9 mouse cellular contexts compared by ENCODE assay signal in the genomic region with DNA sequence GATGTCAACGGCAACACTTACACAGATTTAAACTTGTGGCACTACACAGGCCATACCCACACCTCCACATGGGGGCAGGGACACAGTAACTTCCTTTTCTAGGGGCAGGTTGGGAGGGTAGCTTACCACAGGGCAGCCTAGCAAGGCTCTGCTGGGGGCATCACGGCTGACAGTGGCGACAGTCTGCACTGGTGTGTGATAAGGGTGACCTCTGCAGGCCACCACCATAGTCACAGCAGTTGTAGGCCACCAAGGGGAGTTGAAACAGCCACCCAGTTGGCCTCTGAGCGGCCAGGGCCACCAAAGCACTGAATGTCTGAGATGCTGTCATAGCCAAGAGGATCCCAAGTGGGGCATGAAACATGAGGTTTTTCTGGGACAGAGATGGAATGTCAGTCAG. TPM values are rescaled to one million over a fixed set of nuclear protein-coding genes. Genes with fewer than 3 reads are reported as not detected.
A peak's percentile ranks its signal among the peaks of the same experiment; 100 is the strongest.
DNase-seq lines count a peak whose midpoint lies in the region; ATAC-seq and TF ChIP-seq lines count a peak whose summit lies in the region.
"Had no signal": no experiment of that assay in that cellular context is flagged by ENCODE, and none has a peak within 500 bp of the region (broad histone marks: within the 10 kb centered on the region; RNA-seq: fewer than 3 reads in every experiment).

No protein-coding gene starts in this region.

- no peaks in the 10 kb centered on the region for H3K9me3 ChIP-seq in ES-E14 (ENCODE audit: control insufficient read depth, insufficient read depth, low read depth, low read length)
- H3K9me3 ChIP-seq: embryonic facial prominence, embryonic 13.5 days had no signal

- 27% methylated on average over 4 of the region's 4 CpGs for WGBS in kidney, adult 2 months
- WGBS in lung, adult 2 months, result 12% methylated on average over 4 of the region's 4 CpGs

- in situ Hi-C loops in ES-E14 (cut with MboI; ENCODE audit: low sequenced_read_pairs in 2 of 2, unreplicated experiment in 2 of 2), result loop anchor here (10.0 to 25.0 kb wide), 2 partner anchors 111 to 254 kb away; a partner anchor contains a TSS

- H3K36me3 ChIP-seq in kidney, adult 2 months (ENCODE audit: control insufficient read depth, insufficient read depth, low read length), result no peaks in the 10 kb centered on the region
- no peaks in the 10 kb centered on the region for H3K36me3 ChIP-seq in ES-E14 (ENCODE audit: control insufficient read depth, insufficient read depth, low read length, poor library complexity, severe bottlenecking)
- H3K36me3 ChIP-seq: embryonic facial prominence, embryonic 13.5 days had no signal

- H3K4me1 ChIP-seq in kidney, adult 2 months (ENCODE audit: control insufficient read depth, insufficient read depth, low read length), result no peaks in the 10 kb centered on the region; the same call in 1 of the 2 replicates
- H3K4me1 ChIP-seq in ES-E14 (ENCODE audit: control insufficient read depth in 2 of 2, insufficient read depth in 2 of 2, low read length in 2 of 2, poor library complexity in 1 of 2), result no peaks in the 10 kb centered on the region; a peak in 1 of 4 replicates
- no peaks in the 10 kb centered on the region; the same call in 1 of the 2 replicates for H3K4me1 ChIP-seq in lung, adult 2 months (ENCODE audit: control insufficient read depth, insufficient read depth, low read length)

- intact Hi-C loops in heart, postnatal 14 days (cut with DNase I), result no loop called here

- peak; percentile 84 for ATAC-seq in neutrophil, adult 5-6 weeks (ENCODE audit: extremely low read depth, insufficient number of reproducible peaks, low FRiP score, poor library complexity, severe bottlenecking)

- no peak overlapping the region for H3K9ac ChIP-seq in ES-E14 (ENCODE audit: insufficient read depth, low read depth, low read length, poor library complexity, severe bottlenecking)
- H3K9ac ChIP-seq: embryonic facial prominence, embryonic 13.5 days had no signal

- peak; percentile 82 for TF ChIP-seq CTCF in kidney, adult 2 months (conservative IDR thresholded peaks at IDR 0.05; ENCODE audit: insufficient read depth, insufficient read length, low read depth, low read length)
- peak; percentile 81 for TF ChIP-seq CTCF in lung, adult 2 months (IDR thresholded peaks at IDR 0.05; ENCODE audit: insufficient read depth, low read length)

- H3K27ac ChIP-seq in kidney, adult 2 months (ENCODE audit: insufficient read depth, low read depth, low read length), result no peak overlapping the region
- no peak overlapping the region for H3K27ac ChIP-seq in ES-E14 (ENCODE audit: insufficient read depth, low read depth, low read length, poor library complexity, severe bottlenecking)
- H3K27ac ChIP-seq: embryonic facial prominence, embryonic 13.5 days had no signal

- TF ChIP-seq POLR2A in kidney, adult 2 months (IDR thresholded peaks at IDR 0.05; ENCODE audit: low read depth, low read length), result no peak
- TF ChIP-seq POLR2A in lung, adult 2 months (IDR thresholded peaks at IDR 0.05; ENCODE audit: borderline replicate concordance, extremely low read depth, low read depth, low read length), result no peak

- no peak overlapping the region for H3K4me3 ChIP-seq in kidney, adult 2 months (ENCODE audit: insufficient read depth, low read depth, low read length)
- H3K4me3 ChIP-seq in ES-E14 (ENCODE audit: insufficient read depth in 1 of 2, low read depth in 1 of 2, low read length in 2 of 2, poor library complexity in 1 of 2, severe bottlenecking in 1 of 2), result no peak overlapping the region
- H3K4me3 ChIP-seq in lung, adult 2 months (replicated peaks; ENCODE audit: extremely low read depth, low read depth, low read length), result no peak overlapping the region
- H3K4me3 ChIP-seq: embryonic facial prominence, embryonic 13.5 days had no signal

- no peaks in the 10 kb centered on the region for H3K27me3 ChIP-seq in kidney, adult 2 months (replicated peaks; ENCODE audit: control insufficient read depth, insufficient read depth, low read length)
- H3K27me3 ChIP-seq: embryonic facial prominence, embryonic 13.5 days had no signal

- peak; percentile 64 for DNase-seq in kidney, adult 2 months
- DNase-seq in kidney, adult 11 months, result no peak
- DNase-seq in ES-E14 (ENCODE audit: low read depth, low spot score), result no peak
- peak; percentile 47 to 50 for DNase-seq in cerebellum, postnatal 14 days
- DNase-seq in heart, postnatal 14 days, result peak; percentile 66 to 69
- no peak for DNase-seq in lung, adult 2 months
- DNase-seq in ovary, postnatal 14 days (ENCODE audit: low spot score), result no peak

TF ChIP-seq in ES-E14, 5 proteins besides CTCF, POLR2A, EP300 and RAD21:
- TF ChIP-seq ZC3H11A (IDR thresholded peaks at IDR 0.05; ENCODE audit: borderline replicate concordance, low read depth, low read length), result peak; percentile 75; the same call in 1 of the 2 replicates
- TF ChIP-seq HCFC1 (IDR thresholded peaks at IDR 0.05; ENCODE audit: borderline replicate concordance, insufficient read depth, low read length), result no peak
TF ChIP-seq in ES-E14: peak in this region for 1.

RNA-seq across cellular contexts. Expression of a gene that starts 13.6 kb away (rescaled TPM):
- 297 and 304 TPM in 2 replicates for polyA plus RNA-seq in kidney, adult 2 months (2012; rRNA removed)
- 104 and 156 TPM in 2 replicates for total RNA-seq in ES-E14 (2012; rRNA removed)
- 100 to 1,000 TPM; 224 to 237 TPM for total RNA-seq in heart, postnatal 14 days (2021)
- polyA plus RNA-seq in lung, adult 2 months (2012; rRNA removed), result 1,942 and 2,032 TPM in 2 replicates
- total RNA-seq in neutrophil, adult 5-6 weeks (2017), result 0.58 TPM in 1 of 2 replicates, not detected in the other

RNA-seq across cellular contexts. Expression of a gene that starts 20.2 kb away (rescaled TPM):
- not detected in 2 replicates for polyA plus RNA-seq in kidney, adult 2 months (2012; rRNA removed)
- total RNA-seq in ES-E14 (2012; rRNA removed), result not detected in 2 replicates
- total RNA-seq in heart, postnatal 14 days (2021), result not detected
- not detected in 2 replicates for polyA plus RNA-seq in lung, adult 2 months (2012; rRNA removed)
- not detected in 2 replicates for total RNA-seq in neutrophil, adult 5-6 weeks (2017)
- polyA plus RNA-seq: embryonic facial prominence, embryonic 13.5 days had no signal

RNA-seq across cellular contexts. Expression of a gene that starts 38.0 kb away (rescaled TPM):
- 165 and 192 TPM in 2 replicates for polyA plus RNA-seq in kidney, adult 2 months (2012; rRNA removed)
- total RNA-seq in ES-E14 (2012; rRNA removed), result 60.4 and 88.2 TPM in 2 replicates
- total RNA-seq in heart, postnatal 14 days (2021), result 10 to 100 TPM; 47.8 to 51.8 TPM
- 106 and 134 TPM in 2 replicates for polyA plus RNA-seq in lung, adult 2 months (2012; rRNA removed)
- 40.4 and 43.6 TPM in 2 replicates for total RNA-seq in neutrophil, adult 5-6 weeks (2017)

RNA-seq across cellular contexts. Expression of a gene that starts 49.8 kb away (rescaled TPM):
- polyA plus RNA-seq in kidney, adult 2 months (2012; rRNA removed), result 16.1 and 17.7 TPM in 2 replicates
- 34.9 and 77.8 TPM in 2 replicates for total RNA-seq in ES-E14 (2012; rRNA removed)
- 10 to 100 TPM; 43.8 to 49.4 TPM for total RNA-seq in heart, postnatal 14 days (2021)
- polyA plus RNA-seq in lung, adult 2 months (2012; rRNA removed), result 108 and 124 TPM in 2 replicates
- total RNA-seq in neutrophil, adult 5-6 weeks (2017), result 46.5 and 48.8 TPM in 2 replicates

Comparison
In these comparisons a context has a peak if more than half of its experiments do, and no peak if none do; other contexts are left out.
1. DNase-seq: peak in kidney, adult 2 months (single experiment), cerebellum, postnatal 14 days (2 of 2) and heart, postnatal 14 days (2 of 2); none in kidney, adult 11 months (single experiment), ES-E14 (single experiment), lung, adult 2 months (single experiment) and ovary, postnatal 14 days (single experiment).
2. RNA of a gene that starts 13.6 kb away (total RNA-seq): 224 to 237 TPM in heart, postnatal 14 days and 104 to 156 TPM in ES-E14; 0.58 TPM in neutrophil, adult 5-6 weeks; every median in the first group is over 10 times any median in the second.